11 mouse cellular contexts compared by ENCODE assay signal in the genomic region with DNA sequence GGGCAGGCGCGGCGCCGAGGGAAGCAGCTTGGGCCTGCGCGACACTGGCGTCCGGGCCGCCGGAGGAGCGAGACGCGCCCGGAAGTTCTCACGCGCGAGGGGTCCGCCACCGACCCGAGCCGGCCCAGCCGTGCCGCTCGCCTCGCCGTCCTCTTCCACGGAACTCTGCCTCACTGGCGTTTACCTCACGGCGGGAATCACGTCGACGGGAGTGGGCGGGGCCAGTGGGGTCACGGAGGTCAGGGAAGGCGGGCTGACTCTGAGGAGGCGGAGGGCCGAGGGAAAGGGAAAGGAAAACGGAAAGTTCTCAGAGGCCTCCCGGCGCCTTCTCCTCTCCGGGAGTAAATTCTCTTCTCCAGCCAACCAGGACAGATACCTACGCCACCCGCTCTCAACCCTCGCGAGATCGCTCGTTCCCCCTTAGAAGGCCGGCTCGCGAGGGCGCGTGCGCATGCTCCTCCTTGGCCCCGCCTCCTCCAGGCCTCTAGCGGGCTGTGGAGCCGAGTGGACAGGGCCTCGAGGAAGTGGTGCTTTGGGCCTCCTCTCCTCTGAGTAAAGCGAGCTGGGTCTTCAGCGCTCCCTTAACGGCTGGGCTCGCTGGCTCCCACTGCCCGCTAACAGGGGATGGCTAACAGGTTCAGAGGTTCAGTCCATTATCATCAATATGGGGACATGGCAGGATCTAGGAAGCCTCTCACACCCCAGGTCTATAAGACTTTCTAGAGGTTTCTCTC. TPM values are rescaled to one million over a fixed set of nuclear protein-coding genes. Genes with fewer than 3 reads are reported as not detected.
DNase-seq lines count a peak whose midpoint lies in the region; ATAC-seq and TF ChIP-seq lines count a peak whose summit lies in the region.
"Not testable (repeated sequence)": the region's sequence is repeated elsewhere in the genome, so short reads cannot be mapped to it uniquely, and the experiment has no call there.
"Had no signal": no experiment of that assay in that cellular context is flagged by ENCODE, and none has a peak within 500 bp of the region (broad histone marks: within the 10 kb centered on the region; RNA-seq: fewer than 3 reads in every experiment).

No protein-coding gene starts in this region.

- TF ChIP-seq CTCF in olfactory bulb, adult 2 months (IDR thresholded peaks at IDR 0.05; ENCODE audit: insufficient read depth, low read depth, low read length), result not testable (repeated sequence)

- not testable (repeated sequence) for H3K27ac ChIP-seq in forebrain, embryonic 10.5 days; heart, embryonic 12.5 days (ENCODE audit: poor library complexity, severe bottlenecking); intestine, embryonic 15.5 days; limb, embryonic 15.5 days; olfactory bulb, adult 2 months (ENCODE audit: insufficient read depth, low read depth, low read length)

- peak overlapping the region; percentile 52 for H3K9ac ChIP-seq in heart, embryonic 12.5 days
- H3K9ac ChIP-seq in intestine, embryonic 15.5 days; limb, embryonic 15.5 days: not testable (repeated sequence)

- not testable (repeated sequence) for TF ChIP-seq POLR2A in olfactory bulb, adult 2 months (IDR thresholded peaks at IDR 0.05; ENCODE audit: insufficient read depth, low read depth, low read length)

- H3K4me2 ChIP-seq in heart, embryonic 12.5 days, result peak overlapping the region; percentile 68
- H3K4me2 ChIP-seq in intestine, embryonic 15.5 days (replicated peaks), result peak overlapping the region; percentile 67
- H3K4me2 ChIP-seq in limb, embryonic 15.5 days, result peak overlapping the region; percentile 49

- H3K9me3 ChIP-seq in forebrain, embryonic 10.5 days, result peaks cover 23% of the 10 kb centered on the region
- not testable (repeated sequence) for H3K9me3 ChIP-seq in heart, embryonic 12.5 days (replicated peaks); intestine, embryonic 15.5 days; limb, embryonic 15.5 days

- not testable (repeated sequence) for H3K27me3 ChIP-seq in forebrain, embryonic 10.5 days (ENCODE audit: poor library complexity, severe bottlenecking); heart, embryonic 12.5 days (replicated peaks); intestine, embryonic 15.5 days (replicated peaks); limb, embryonic 15.5 days

- H3K36me3 ChIP-seq in forebrain, embryonic 10.5 days (replicated peaks); heart, embryonic 12.5 days; intestine, embryonic 15.5 days; limb, embryonic 15.5 days: not testable (repeated sequence)

- peak overlapping the region; percentile 48 for H3K4me3 ChIP-seq in forebrain, embryonic 10.5 days
- H3K4me3 ChIP-seq in heart, embryonic 12.5 days, result peak overlapping the region; percentile 48
- H3K4me3 ChIP-seq in intestine, embryonic 15.5 days (replicated peaks), result peak overlapping the region; percentile 41
- H3K4me3 ChIP-seq in limb, embryonic 15.5 days, result peak overlapping the region; percentile 37
- peak overlapping the region; percentile 43 for H3K4me3 ChIP-seq in olfactory bulb, adult 2 months (ENCODE audit: insufficient read depth, low read depth, low read length)

- DNase-seq in ZHBTc4 (ENCODE audit: low read depth, low spot score), result peak; percentile 86
- DNase-seq in forebrain, embryonic 10.5 days (ENCODE audit: extremely low spot score, low spot score), result peak; percentile 26
- DNase-seq in thymus, postnatal 14 days, result peak; percentile 9

- H3K4me1 ChIP-seq in forebrain, embryonic 10.5 days; heart, embryonic 12.5 days (replicated peaks); intestine, embryonic 15.5 days (replicated peaks); limb, embryonic 15.5 days; olfactory bulb, adult 2 months (ENCODE audit: control insufficient read depth, insufficient read depth, low read length): not testable (repeated sequence)

- WGBS in forebrain, embryonic 10.5 days, result 35% methylated on average over 63 of the region's 63 CpGs
- 25% methylated on average over 63 of the region's 63 CpGs for WGBS in heart, embryonic 12.5 days
- WGBS in intestine, embryonic 15.5 days, result 27% methylated on average over 63 of the region's 63 CpGs
- WGBS in limb, embryonic 15.5 days, result 34% methylated on average over 63 of the region's 63 CpGs
- WGBS in olfactory bulb, adult 2 months, result 38% methylated on average over 63 of the region's 63 CpGs

- ATAC-seq in heart, embryonic 12.5 days (ENCODE audit: insufficient number of reproducible peaks, low FRiP score); limb, embryonic 15.5 days (ENCODE audit: insufficient number of reproducible peaks, low FRiP score, low TSS enrichment, low read depth): not testable (repeated sequence)
- peak; percentile 56; the same call in 1 of the 2 replicates for ATAC-seq in intestine, embryonic 15.5 days
- peak; percentile 54 for ATAC-seq in megakaryocyte progenitor cell, adult 5-6 weeks (replicated peaks; ENCODE audit: poor library complexity)

RNA-seq across cellular contexts. Expression of a gene that starts 36.5 kb away (rescaled TPM):
- polyA plus RNA-seq in forebrain, embryonic 10.5 days (2016; fragmentation: Nextera tagmentation; extraction: Ambion mirVana), result not detected in 2 replicates
- polyA plus RNA-seq in heart, embryonic 12.5 days (2016; fragmentation: Nextera tagmentation; extraction: Ambion mirVana), result not detected in 2 replicates
- not detected in 2 replicates for polyA plus RNA-seq in intestine, embryonic 15.5 days (2015; fragmentation: Nextera tagmentation; extraction: Ambion mirVana)
- polyA plus RNA-seq in limb, embryonic 15.5 days (2015; fragmentation: Nextera tagmentation; extraction: Ambion mirVana), result not detected in 2 replicates
- 0.05 TPM in 1 of 2 replicates, not detected in the other for total RNA-seq in megakaryocyte progenitor cell, adult 5-6 weeks (2015)
- total RNA-seq in megakaryocyte progenitor cell, adult 5-6 weeks (2017), result 0.07 and 0.08 TPM in 2 replicates
- not detected in 2 replicates for polyA plus RNA-seq in olfactory bulb, adult 2 months (2012; ENCODE audit: insufficient read depth, insufficient read length, low replicate concordance, missing spikeins)
- total RNA-seq: left cerebral cortex, adult 18-20 months; megakaryocyte-erythroid progenitor cell, adult 5-6 weeks had no signal
- polyA plus RNA-seq: urinary bladder, adult 2 months had no signal

Comparison
In these comparisons a context has a peak if more than half of its experiments do, and no peak if none do; other contexts are left out.
1. DNase-seq: peak in every context shown above with its lines; median percentile 86 in ZHBTc4; 26 in forebrain, embryonic 10.5 days; 9 in thymus, postnatal 14 days.